Mouse (Mus musculus) cerebellum, adult (tissue): ENCODE measurements around the gene Prkaa2.
"Not testable (repeated sequence)": the region's sequence is repeated elsewhere in the genome, so short reads cannot be mapped to it uniquely, and the experiment has no call there.

Experiments used
- ATAC-seq: cut with Nextera tagmentation; 2 replicates; pipeline ENCODE4 v1.9.2; 2017; ENCODE audit warnings: mild to moderate bottlenecking, moderate library complexity, mixed read lengths; ENCODE audit not compliant: insufficient number of reproducible peaks, low FRiP score, low TSS enrichment

The Prkaa2 gene

GRCm38 (mm10) chr4:105031104-105031503, 78.6 kb downstream of the Prkaa2 start:
- no peak for ATAC-seq

- no peak for ATAC-seq
Measured at GRCm38 (mm10) chr4:105027278-105027677, 82.4 kb downstream of the Prkaa2 start.

- no peak for ATAC-seq
Measured at GRCm38 (mm10) chr4:105016006-105016613, 93.6 kb downstream of the Prkaa2 start.

GRCm38 (mm10) chr4:105015496-105015895, 94.2 kb downstream of the Prkaa2 start:
- no peak for ATAC-seq

- ATAC-seq: no peak
Measured at GRCm38 (mm10) chr4:105013718-105014117, 96.0 kb downstream of the Prkaa2 start.

- ATAC-seq: no peak
Measured at GRCm38 (mm10) chr4:105007360-105008018, 102.2 kb downstream of the Prkaa2 start.

- not testable (repeated sequence) for ATAC-seq
Measured at GRCm38 (mm10) chr4:105004649-105005048, 105.0 kb downstream of the Prkaa2 start.

- no peak for ATAC-seq
Measured at GRCm38 (mm10) chr4:105004135-105004534, 105.6 kb downstream of the Prkaa2 start.

- no peak for ATAC-seq
Measured at GRCm38 (mm10) chr4:105001736-105002135, 108.0 kb downstream of the Prkaa2 start.

- no peak for ATAC-seq
Measured at GRCm38 (mm10) chr4:104999702-105000101, 110.0 kb downstream of the Prkaa2 start.

GRCm38 (mm10) chr4:104993140-104993874, 116.4 kb downstream of the Prkaa2 start:
- ATAC-seq: no peak

- ATAC-seq: no peak
Measured at GRCm38 (mm10) chr4:104992271-104992670, 117.4 kb downstream of the Prkaa2 start.

- ATAC-seq: no peak
Measured at GRCm38 (mm10) chr4:104990686-104991085, 119.0 kb downstream of the Prkaa2 start.

- ATAC-seq: peak; percentile 40; the same call in 1 of the 2 replicates
Measured at GRCm38 (mm10) chr4:104990016-104990415, 119.7 kb downstream of the Prkaa2 start.

GRCm38 (mm10) chr4:104988709-104989108, 121.0 kb downstream of the Prkaa2 start:
- ATAC-seq: no peak

- no peak for ATAC-seq
Measured at GRCm38 (mm10) chr4:104988102-104988501, 121.6 kb downstream of the Prkaa2 start.

- ATAC-seq: no peak
Measured at GRCm38 (mm10) chr4:104987631-104988030, 122.1 kb downstream of the Prkaa2 start.

- no peak for ATAC-seq
Measured at GRCm38 (mm10) chr4:104985960-104986632, 123.6 kb downstream of the Prkaa2 start.
